ENCODE assay signal across 15 mouse cellular contexts in genomic region chr11:53656558-53657202, GRCm38 (mm10). TPM values are rescaled to one million over a fixed set of nuclear protein-coding genes. Genes with fewer than 3 reads are reported as not detected.
DNase-seq lines count a peak whose midpoint lies in the region; ATAC-seq lines count a peak whose summit lies in the region.
"Had no signal": no experiment of that assay in that cellular context is flagged by ENCODE, and none has a peak within 500 bp of the region (broad histone marks: within the 10 kb centered on the region; RNA-seq: fewer than 3 reads in every experiment).

No protein-coding gene starts in this region.

- H3K9ac ChIP-seq in liver, embryonic 12.5 days: peak overlapping the region; percentile 51; the same call in 1 of the 2 replicates
- H3K9ac ChIP-seq in hindbrain, embryonic 14.5 days: no peak overlapping the region
- H3K9ac ChIP-seq in forebrain, embryonic 11.5 days (ENCODE audit: low read length): no peak overlapping the region
- H3K9ac ChIP-seq: forebrain, embryonic 12.5 days; lung, embryonic 15.5 days had no signal

- peak; percentile 12 for DNase-seq in urinary bladder, postnatal 14 days (ENCODE audit: low spot score)
- DNase-seq in urinary bladder, postnatal 25 days (ENCODE audit: low spot score): no peak
- peak; percentile 69 for DNase-seq in c-Kit-positive CD71-positive TER-119-negative erythroid progenitor cells, embryonic 14.5 days (ENCODE audit: low read depth)
- no peak for DNase-seq in hindbrain, embryonic 14.5 days (ENCODE audit: low spot score)
- DNase-seq in forebrain, embryonic 11.5 days (ENCODE audit: low spot score): no peak
- no peak for DNase-seq in kidney, adult 11 months
- DNase-seq: cerebellum, adult 11-12 months; embryo, embryonic 11 days; right cerebral cortex, postnatal 25 days had no signal

- no peaks in the 10 kb centered on the region for H3K9me3 ChIP-seq in liver, embryonic 12.5 days (replicated peaks)
- no peaks in the 10 kb centered on the region for H3K9me3 ChIP-seq in hindbrain, embryonic 14.5 days (ENCODE audit: control insufficient read depth, low read length)
- H3K9me3 ChIP-seq in forebrain, embryonic 11.5 days (ENCODE audit: control insufficient read depth, low read length): no peaks in the 10 kb centered on the region
- H3K9me3 ChIP-seq: forebrain, embryonic 12.5 days; lung, embryonic 15.5 days had no signal

- peak overlapping the region; percentile 82 for H3K27ac ChIP-seq in liver, embryonic 12.5 days
- no peak overlapping the region for H3K27ac ChIP-seq in hindbrain, embryonic 14.5 days
- no peak overlapping the region for H3K27ac ChIP-seq in forebrain, embryonic 11.5 days (ENCODE audit: low read depth, low read length)
- H3K27ac ChIP-seq: forebrain, embryonic 12.5 days; lung, embryonic 15.5 days had no signal

- no peaks in the 10 kb centered on the region for H3K27me3 ChIP-seq in liver, embryonic 12.5 days (replicated peaks)
- no peaks in the 10 kb centered on the region for H3K27me3 ChIP-seq in hindbrain, embryonic 14.5 days (ENCODE audit: control insufficient read depth, insufficient read depth, low read length)
- H3K27me3 ChIP-seq in forebrain, embryonic 11.5 days (ENCODE audit: control insufficient read depth, insufficient read depth, low read length): no peaks in the 10 kb centered on the region
- H3K27me3 ChIP-seq: forebrain, embryonic 12.5 days; lung, embryonic 15.5 days had no signal

- H3K4me3 ChIP-seq in liver, embryonic 12.5 days: peak overlapping the region; percentile 24
- no peak overlapping the region for H3K4me3 ChIP-seq in hindbrain, embryonic 14.5 days (replicated peaks; ENCODE audit: low read length)
- no peak overlapping the region for H3K4me3 ChIP-seq in forebrain, embryonic 11.5 days (ENCODE audit: low read depth, low read length)
- H3K4me3 ChIP-seq: forebrain, embryonic 12.5 days; lung, embryonic 15.5 days had no signal

- H3K4me2 ChIP-seq in liver, embryonic 12.5 days: peak overlapping the region; percentile 58
- no peak overlapping the region for H3K4me2 ChIP-seq in hindbrain, embryonic 14.5 days (replicated peaks)
- H3K4me2 ChIP-seq in forebrain, embryonic 11.5 days (ENCODE audit: low read depth, low read length, severe bottlenecking): no peak overlapping the region
- H3K4me2 ChIP-seq: forebrain, embryonic 12.5 days; lung, embryonic 15.5 days had no signal

- peaks cover 49% of the 10 kb centered on the region for H3K4me1 ChIP-seq in liver, embryonic 12.5 days
- no peaks in the 10 kb centered on the region for H3K4me1 ChIP-seq in hindbrain, embryonic 14.5 days (replicated peaks; ENCODE audit: control insufficient read depth, insufficient read depth, low read length)
- H3K4me1 ChIP-seq in forebrain, embryonic 11.5 days (replicated peaks; ENCODE audit: control insufficient read depth, insufficient read depth, low read length): no peaks in the 10 kb centered on the region
- H3K4me1 ChIP-seq: forebrain, embryonic 12.5 days; lung, embryonic 15.5 days had no signal

- ATAC-seq in liver, embryonic 12.5 days: peak; percentile 59; the same call in 1 of the 2 replicates
- ATAC-seq in hindbrain, embryonic 14.5 days (ENCODE audit: low FRiP score): no peak
- ATAC-seq in forebrain, embryonic 11.5 days (replicated peaks; ENCODE audit: low FRiP score): no peak

- peaks cover 50% of the 10 kb centered on the region for H3K36me3 ChIP-seq in liver, embryonic 12.5 days
- peaks cover 14% of the 10 kb centered on the region; the same call in 1 of the 2 replicates for H3K36me3 ChIP-seq in hindbrain, embryonic 14.5 days (replicated peaks; ENCODE audit: control insufficient read depth, insufficient read depth)
- no peaks in the 10 kb centered on the region for H3K36me3 ChIP-seq in forebrain, embryonic 11.5 days (ENCODE audit: control insufficient read depth, insufficient read depth, low read length)

- 41% methylated on average over 9 of the region's 9 CpGs for WGBS in liver, embryonic 12.5 days (ENCODE audit: insufficient replicate concordance)
- WGBS in hindbrain, embryonic 14.5 days: 91% methylated on average over 9 of the region's 9 CpGs
- WGBS in forebrain, embryonic 11.5 days: 95% methylated on average over 9 of the region's 9 CpGs

RNA-seq across cellular contexts. Expression of gene Il13, which starts 22.2 kb away (rescaled TPM):
- not detected in 2 replicates for polyA plus RNA-seq in liver, embryonic 12.5 days (2016; fragmentation: Nextera tagmentation; extraction: Ambion mirVana)
- polyA plus RNA-seq in hindbrain, embryonic 14.5 days (2014; fragmentation: Nextera tagmentation; extraction: Ambion mirVana): not detected in 2 replicates
- not detected in 2 replicates for polyA plus RNA-seq in forebrain, embryonic 11.5 days (2014; fragmentation: Nextera tagmentation; extraction: Ambion mirVana)
- polyA plus RNA-seq: forebrain, embryonic 12.5 days; hindbrain, embryonic 11.5 days; kidney, embryonic 14.5 days had no signal

RNA-seq across cellular contexts. Expression of gene Il4, which starts 38.2 kb away (rescaled TPM):
- 0.81 TPM in 2 replicates for polyA plus RNA-seq in liver, embryonic 12.5 days (2016; fragmentation: Nextera tagmentation; extraction: Ambion mirVana)
- polyA plus RNA-seq in hindbrain, embryonic 14.5 days (2014; fragmentation: Nextera tagmentation; extraction: Ambion mirVana): 8.3 and 8.5 TPM in 2 replicates
- 1.9 and 2.4 TPM in 2 replicates for polyA plus RNA-seq in forebrain, embryonic 11.5 days (2014; fragmentation: Nextera tagmentation; extraction: Ambion mirVana)
- polyA plus RNA-seq: gonadal fat pad, adult 2 months had no signal

RNA-seq across cellular contexts. Expression of gene Rad50, which starts 50.4 kb away (rescaled TPM):
- polyA plus RNA-seq in liver, embryonic 12.5 days (2016; fragmentation: Nextera tagmentation; extraction: Ambion mirVana): 25.6 TPM in 2 replicates
- polyA plus RNA-seq in hindbrain, embryonic 14.5 days (2014; fragmentation: Nextera tagmentation; extraction: Ambion mirVana): 10.7 and 10.8 TPM in 2 replicates
- polyA plus RNA-seq in forebrain, embryonic 11.5 days (2014; fragmentation: Nextera tagmentation; extraction: Ambion mirVana): 24.3 and 27.6 TPM in 2 replicates

Comparison
In these comparisons a context has a peak if more than half of its experiments do, and no peak if none do; other contexts are left out.
1. DNase-seq: peak in urinary bladder, postnatal 14 days (single experiment) and c-Kit-positive CD71-positive TER-119-negative erythroid progenitor cells, embryonic 14.5 days (single experiment); none in urinary bladder, postnatal 25 days (single experiment), hindbrain, embryonic 14.5 days (single experiment), forebrain, embryonic 11.5 days (single experiment) and kidney, adult 11 months (single experiment).